Mouse (Mus musculus) brain, embryonic 14.5 days (tissue): ENCODE results near the gene Dnmbp.

Source experiments
- CTCF ChIP-seq: fragments of 200-500 bp; IDR thresholded peaks from 2 replicates; pipeline ENCODE4 v1.5.1; 2012; ENCODE audit warnings: inconsistent platforms, mild to moderate bottlenecking, moderate library complexity, borderline replicate concordance; ENCODE audit not compliant: insufficient read depth, insufficient read length; ENCODE audit errors: extremely low read depth
- POLR2A ChIP-seq: fragments of 200-500 bp; IDR thresholded peaks from 2 replicates; pipeline ENCODE4 v1.6.1; 2012; ENCODE audit warnings: mild to moderate bottlenecking, inconsistent platforms, borderline replicate concordance; ENCODE audit not compliant: poor library complexity, insufficient read depth, insufficient read length, severe bottlenecking; ENCODE audit errors: extremely low read depth

DNA sequence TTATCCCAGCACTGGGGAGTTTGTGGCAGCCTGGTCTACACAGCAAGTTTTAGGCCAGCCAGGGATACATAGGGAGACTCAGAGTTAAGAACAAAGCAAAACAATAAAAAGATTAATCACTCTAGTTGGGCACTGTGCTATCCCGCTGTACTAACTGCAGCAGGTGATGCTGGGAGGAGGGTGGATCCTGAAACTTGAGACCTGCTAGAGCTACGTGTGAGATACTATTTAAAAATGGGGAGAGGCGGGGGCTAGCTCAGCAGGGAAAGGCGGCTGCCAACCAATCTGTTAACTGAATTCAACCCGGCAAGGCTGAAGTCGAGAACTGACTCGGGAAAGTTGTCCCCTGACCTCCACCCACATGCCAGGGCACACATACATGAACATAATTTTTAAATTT, 45.9 kb downstream of the Dnmbp start:
- TF ChIP-seq CTCF (no peak), POLR2A (no peak)
